Mouse (Mus musculus): ENCODE measurements around the gene Gzmf.
A peak's percentile ranks its signal among the peaks of the same experiment; 100 is the strongest.
"Not testable (repeated sequence)": the region's sequence is repeated elsewhere in the genome, so short reads cannot be mapped to it uniquely, and the experiment has no call there.

Gene Gzmf

DNA sequence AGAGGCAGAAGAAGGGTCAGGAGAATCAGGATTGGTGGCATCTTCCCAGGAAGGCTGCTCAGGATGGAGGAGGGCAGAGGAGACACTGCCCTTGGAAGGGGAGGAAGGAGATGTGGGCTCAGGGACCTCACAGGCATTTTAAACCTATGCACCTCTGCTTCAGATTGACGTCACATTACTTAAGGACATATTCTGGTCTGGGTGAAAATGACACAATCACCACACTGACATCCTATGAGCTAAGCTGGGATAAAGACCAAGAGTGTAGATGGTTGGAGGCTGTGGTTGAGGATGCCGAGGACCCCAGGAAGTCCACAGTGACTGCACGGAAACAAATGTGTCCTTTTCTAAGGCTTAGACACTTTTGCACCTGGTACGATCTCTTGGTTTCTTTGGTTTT lies at the start of gene Gzmf:
Gzmf (minus strand) TSS at position 101 of the 400 bp plus-strand sequence.
- no peak for DNase-seq (ENCODE audit: low spot score in 2 of 2)

DNA sequence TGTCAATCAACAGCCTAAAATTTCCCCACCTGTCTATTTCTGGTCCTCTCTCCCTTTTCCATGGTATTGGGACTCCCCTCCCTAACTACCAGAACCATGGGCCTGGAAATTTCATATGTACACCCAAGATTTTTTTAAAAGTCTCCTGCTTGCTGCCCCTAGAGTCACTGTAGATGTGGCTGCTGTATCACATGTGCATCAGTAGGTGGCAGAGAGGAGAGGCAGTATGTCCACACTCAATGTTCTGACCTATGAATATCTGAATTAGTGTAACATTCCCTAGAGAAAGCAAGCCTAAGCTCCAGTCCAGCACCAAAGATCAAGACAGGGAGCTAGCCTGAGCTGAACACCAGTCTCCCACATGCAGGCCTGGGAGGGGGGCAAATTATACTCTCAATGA lies 29.2 kb upstream of the Gzmf start:
- no peak for DNase-seq (ENCODE audit: low spot score in 2 of 2)

DNA sequence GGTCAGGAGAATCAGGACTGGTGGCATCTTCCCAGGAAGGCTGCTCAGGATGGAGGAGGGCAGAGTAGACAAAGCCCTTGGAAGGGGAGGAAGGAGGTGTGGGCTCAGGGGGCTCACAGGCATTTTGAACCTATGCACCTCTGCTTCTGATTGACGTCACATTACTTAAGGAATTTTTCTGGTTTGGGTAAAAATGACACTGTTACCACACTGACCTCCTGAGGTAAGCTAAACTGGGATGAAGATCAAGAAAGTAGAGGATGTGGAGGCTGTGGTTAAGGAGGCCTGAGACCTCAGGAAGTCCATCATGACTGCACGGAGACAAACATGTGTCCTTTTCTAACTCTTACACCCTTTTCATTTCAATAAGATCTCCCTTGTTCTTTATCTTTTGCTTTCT lies 23.3 kb upstream of the Gzmf start, which contains the start of gene Gzmc:
Gzmc (minus strand) TSS at position 101 of the 400 bp plus-strand sequence.
- no peak for DNase-seq (ENCODE audit: low spot score in 2 of 2)

DNA sequence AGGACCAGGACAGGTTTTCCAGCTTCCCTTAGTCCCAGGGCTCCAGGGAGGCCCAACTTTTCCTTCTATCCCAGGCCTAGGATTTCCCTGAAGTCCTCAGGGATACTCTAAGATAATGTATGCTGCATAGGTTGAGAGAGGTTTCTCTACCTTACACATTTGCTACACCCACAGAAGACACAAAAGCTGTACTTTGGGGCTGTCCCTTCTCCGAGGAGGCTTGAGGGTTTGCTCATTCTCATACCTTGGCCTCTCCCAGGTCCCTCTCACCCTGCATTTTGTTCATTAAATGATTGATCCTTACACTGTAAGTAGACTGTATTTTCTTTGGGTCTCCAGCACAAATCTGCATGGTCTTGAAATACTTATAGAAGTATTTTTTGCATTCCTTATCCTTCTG lies 5.6 kb downstream of the Gzmf start:
- no peak for DNase-seq (ENCODE audit: low spot score in 2 of 2)

DNA sequence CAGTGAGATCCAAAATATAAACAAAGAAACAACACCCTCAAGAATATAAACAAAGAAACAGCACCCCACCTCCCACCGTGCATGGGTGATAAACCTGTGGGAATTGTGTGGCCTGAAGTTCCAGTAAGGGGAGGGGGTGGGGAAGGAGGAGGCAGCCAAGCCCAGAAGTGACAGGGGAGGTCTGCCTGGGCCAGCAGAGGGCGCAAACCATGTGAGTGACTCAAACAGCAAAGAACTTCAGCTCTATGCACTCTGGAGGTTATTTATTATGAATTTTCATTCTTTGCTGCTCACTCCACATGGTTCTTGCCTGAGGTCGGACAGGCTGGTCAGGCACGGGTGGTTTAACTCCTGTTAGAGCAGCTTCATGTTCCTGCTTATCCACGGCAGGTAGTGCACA lies 6.2 kb downstream of the Gzmf start:
- not testable (repeated sequence) for DNase-seq (ENCODE audit: low spot score in 2 of 2)

DNA sequence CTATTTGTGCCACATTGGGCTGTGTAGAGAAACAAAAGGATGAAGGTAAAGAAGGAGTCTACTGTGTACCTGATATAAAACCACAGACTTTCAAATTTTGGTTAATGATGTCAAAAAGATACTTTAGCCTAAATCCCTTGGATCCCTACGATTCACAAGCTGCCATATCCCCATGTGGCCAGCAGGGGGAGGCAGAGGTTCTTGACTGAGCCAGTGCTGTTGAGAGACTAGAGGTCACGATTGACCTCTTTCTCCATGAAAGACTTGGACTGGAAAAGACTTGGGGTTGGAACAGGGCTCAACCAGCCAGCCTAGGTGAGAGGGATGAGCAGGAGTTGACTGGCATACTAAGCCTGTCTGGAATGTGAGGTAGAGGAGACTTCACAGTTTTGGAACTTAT lies 7.2 kb downstream of the Gzmf start:
- peak in 1 of 2 experiments; percentile 63 for DNase-seq (ENCODE audit: low spot score in 2 of 2)

DNA sequence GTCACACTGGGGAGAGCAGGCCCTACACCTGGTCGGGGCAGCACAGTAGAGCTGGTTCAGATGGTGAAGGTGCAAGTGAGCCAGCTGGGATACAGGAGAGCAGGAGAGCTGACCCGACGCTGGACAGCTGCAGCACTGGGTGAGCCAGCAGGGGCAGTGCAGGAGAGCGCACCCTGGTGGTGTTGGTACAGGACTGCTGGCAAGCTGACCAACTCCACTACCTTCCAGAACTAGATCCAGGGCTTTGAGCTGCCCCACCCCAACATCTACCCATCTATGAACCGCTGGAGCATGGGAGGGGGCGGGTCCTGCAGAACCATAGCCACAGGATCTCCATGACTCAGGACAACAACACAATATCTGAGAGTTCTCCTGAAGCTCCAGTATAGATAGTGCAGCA lies 24.3 kb downstream of the Gzmf start:
- DNase-seq (ENCODE audit: low spot score in 2 of 2) = no peak

DNA sequence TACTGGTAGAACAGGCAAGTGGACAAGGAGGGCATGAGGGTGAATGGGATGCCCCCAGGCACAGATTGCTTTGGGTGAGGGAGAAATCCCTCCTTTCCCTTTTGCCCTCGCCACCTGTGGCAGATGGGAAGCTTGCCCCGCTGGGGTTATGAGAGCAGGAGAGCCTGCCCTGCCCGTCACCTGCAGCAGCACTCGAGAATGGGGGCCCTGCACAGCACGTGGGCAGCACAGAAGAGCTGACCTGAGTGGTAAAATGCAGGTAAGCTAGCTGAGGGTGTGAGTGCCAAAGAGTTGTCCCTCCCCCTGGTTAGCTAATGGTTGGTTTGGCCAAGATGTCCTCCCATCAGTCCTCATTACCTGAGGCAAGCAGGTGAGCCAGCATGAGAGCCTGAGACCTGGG lies 24.7 kb downstream of the Gzmf start:
- no peak for DNase-seq (ENCODE audit: low spot score in 2 of 2)

DNA sequence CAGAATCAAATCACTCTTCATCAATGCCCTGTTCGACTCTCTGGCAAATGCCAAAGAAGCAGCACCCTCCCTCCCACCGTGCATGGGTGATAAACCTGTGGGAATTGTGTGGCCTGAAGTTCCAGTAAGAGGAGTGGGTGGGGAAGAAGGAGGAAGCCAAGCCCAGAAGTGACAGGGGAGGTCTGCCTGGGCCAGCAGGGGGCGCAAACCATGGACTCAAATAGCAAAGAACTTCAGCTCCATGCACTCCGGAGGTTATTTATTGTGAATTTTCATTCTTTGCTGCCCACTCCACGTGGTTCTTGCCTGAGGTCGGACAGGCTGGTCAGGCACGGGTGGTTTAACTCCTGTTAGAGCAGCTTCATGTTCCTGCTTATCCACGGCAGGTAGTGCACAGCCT lies 33.6 kb downstream of the Gzmf start:
- peak in 1 of 2 experiments; percentile 25 for DNase-seq (ENCODE audit: low spot score in 2 of 2)

DNA sequence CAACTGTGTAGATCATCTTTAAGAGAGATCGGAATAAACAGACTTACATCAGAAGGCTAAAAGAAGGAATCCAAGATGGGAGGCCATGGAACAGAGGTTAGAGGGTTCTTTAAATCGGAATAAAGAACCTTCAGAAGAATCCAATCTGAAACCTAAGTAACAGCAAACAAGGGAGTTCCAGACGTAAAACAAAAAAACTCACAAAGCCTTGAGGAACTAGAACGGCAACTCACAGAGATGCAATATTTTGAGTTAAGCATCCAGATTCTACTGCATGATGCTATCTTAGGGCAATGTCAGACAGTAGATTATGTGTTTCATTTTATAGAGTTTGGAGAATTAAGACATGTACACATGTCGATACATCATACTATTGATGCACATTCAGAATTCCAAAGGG lies 36.7 kb downstream of the Gzmf start, which contains the start of gene Gzmn:
Gzmn (minus strand) TSS at position 101 of the 400 bp plus-strand sequence.
- no peak for DNase-seq (ENCODE audit: low spot score in 2 of 2)

DNA sequence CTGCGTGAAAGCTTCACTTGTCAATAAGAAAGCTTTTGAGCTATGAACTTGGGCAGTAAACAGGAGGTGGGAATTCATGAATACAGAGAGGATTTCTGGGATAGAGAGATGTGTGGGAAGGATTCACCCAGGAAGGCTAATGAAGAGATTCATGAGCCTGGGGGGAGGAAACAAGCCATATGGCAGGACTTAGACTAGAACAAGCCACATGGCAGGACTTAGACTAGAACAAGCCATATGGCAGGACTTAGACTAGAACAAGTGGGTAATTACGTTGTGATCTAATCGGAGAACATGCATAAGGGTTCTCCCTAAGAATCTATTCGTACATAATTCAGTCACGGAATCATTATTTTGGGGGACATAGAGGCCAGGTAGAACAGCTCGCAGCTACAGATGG lies 37.8 kb downstream of the Gzmf start:
- no peak for DNase-seq (ENCODE audit: low spot score in 2 of 2)

DNA sequence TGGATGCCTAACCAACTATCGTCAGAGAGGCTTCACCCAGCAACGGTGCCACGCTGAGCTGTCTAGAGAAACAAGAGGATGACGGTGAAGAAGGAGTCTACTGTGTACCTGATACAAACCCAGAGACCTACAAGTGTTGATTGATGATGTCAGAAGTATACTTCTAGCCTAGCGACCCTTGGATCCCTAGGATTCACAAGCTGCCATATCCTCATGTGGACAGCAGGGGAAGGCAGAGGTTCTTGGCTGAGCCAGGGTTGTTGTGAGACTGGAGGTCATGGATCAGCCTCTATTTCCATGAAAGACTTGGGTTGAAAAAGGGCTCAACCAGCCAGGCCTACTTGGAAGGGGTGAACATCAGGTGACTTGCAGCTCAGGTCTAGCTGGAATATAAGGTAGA lies 38.5 kb downstream of the Gzmf start:
- DNase-seq (ENCODE audit: low spot score in 2 of 2) = no peak

DNA sequence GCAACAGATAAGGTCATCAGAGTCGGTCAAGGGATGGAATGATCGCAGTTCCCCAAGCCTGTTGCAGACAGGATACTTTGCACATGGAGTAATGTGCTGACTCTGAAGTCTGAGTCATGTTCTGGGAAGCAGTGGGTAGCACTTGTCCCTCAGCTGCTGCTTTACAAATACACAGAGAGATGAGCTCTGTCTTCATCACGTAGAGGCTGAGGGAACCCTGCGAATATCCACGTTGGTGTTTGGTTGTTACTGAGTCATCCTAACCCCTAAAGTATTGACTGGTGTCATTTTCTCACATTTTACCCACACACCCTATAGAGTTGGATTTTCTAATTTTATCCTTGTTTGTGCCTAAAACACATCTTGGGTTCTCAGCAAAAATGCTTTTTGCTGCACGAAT lies 43.2 kb downstream of the Gzmf start:
- peak; percentile 28 to 41 for DNase-seq (ENCODE audit: low spot score in 2 of 2)

DNA sequence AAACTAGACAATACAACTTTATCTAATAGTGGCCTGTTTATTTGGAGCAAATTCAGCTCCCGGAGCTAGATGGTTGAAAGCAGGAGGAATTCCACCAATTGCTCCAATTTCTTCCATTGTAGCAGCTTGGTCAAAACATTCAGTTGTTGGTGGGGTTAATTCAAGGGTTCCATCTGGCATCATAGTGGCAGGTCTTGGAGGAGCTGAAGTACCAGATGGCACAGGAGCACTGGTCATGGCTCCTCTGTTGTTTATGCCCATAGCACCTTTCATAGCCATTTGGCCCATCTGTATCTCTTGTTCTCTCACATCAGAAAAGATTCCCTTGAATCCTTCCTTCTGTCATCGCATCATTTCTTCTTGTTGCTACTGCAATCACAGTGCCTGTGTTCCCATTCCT lies 49.1 kb downstream of the Gzmf start:
- no peak for DNase-seq (ENCODE audit: low spot score in 2 of 2)

DNA sequence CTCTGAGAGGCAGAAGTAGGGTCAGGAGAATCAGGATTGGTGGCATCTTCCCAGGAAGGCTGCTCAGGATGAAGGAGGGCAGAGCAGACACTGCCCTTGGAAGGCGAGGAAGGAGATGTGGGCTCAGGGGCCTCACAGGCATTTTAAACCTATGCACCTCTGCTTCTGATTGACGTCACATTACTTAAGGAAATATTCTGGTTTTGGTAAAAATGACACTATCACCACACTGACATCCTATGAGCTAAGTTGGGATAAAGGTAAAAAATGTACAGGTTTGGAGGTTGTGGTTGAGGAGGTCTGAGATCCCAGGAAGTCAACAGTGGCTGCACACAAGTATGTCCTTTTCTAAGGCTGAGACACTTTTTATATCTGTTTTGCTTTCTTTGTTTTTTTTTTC lies 51.7 kb downstream of the Gzmf start, which contains the start of gene Gzmg:
Gzmg (minus strand) TSS at position 101 of the 400 bp plus-strand sequence.
- not testable (repeated sequence) for DNase-seq (ENCODE audit: low spot score in 2 of 2)

DNA sequence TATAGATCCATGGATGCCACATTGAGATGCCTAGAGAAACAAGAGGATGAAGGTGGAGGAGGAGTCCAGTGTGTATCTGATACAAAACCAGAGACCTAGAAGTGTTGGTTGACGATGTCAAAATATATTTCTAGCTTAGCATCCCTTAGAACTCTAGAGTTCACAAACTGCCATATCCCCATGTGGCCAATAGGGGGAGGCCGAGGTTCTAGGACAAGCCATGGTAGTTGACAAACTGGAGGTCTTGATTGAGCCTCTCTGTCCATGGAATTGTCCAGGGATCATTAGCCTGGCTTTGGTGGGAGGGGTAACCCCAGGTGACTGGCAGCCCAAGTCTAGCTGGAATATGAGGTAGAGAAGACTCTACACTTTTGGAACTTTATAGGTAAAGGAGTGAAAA lies 55.9 kb downstream of the Gzmf start:
- DNase-seq (ENCODE audit: low spot score in 2 of 2) = no peak

Data from left cerebral cortex, adult 9 months (tissue).